ENCODE assay signal across 1 mouse cellular context in genomic region chr3:89107545-89107944, GRCm38 (mm10).
TF ChIP-seq lines count a peak whose summit lies in the region.

No protein-coding gene starts in this region.

TF ChIP-seq in MEL, 35 proteins besides CTCF, POLR2A, EP300 and RAD21:
- TF ChIP-seq ZKSCAN1 (IDR thresholded peaks at IDR 0.05; ENCODE audit: low read depth, low read length) (no peak), POLR2AphosphoS2 (IDR thresholded peaks at IDR 0.05; ENCODE audit: low read length) (no peak), JUND (IDR thresholded peaks at IDR 0.05; ENCODE audit: low read depth, low read length) (0 out of 2 replicates have a peak, but pooled peaks have one; percentile 42), BHLHE40 (IDR thresholded peaks at IDR 0.05; ENCODE audit: borderline replicate concordance, low read depth, low read length) (no peak), MAFK (IDR thresholded peaks at IDR 0.05; ENCODE audit: borderline replicate concordance, low read depth, low read length) (no peak), POLR2AphosphoS5 (IDR thresholded peaks at IDR 0.05; ENCODE audit: borderline replicate concordance, low read depth, low read length) (no peak), CHD1 (IDR thresholded peaks at IDR 0.05; ENCODE audit: low read depth, low read length) (no peak), HCFC1 (IDR thresholded peaks at IDR 0.05; ENCODE audit: low read depth, low read length) (peak; percentile 51), MAZ (IDR thresholded peaks at IDR 0.05; ENCODE audit: low read depth, low read length) (no peak), MAX (IDR thresholded peaks at IDR 0.05; ENCODE audit: low read length) (peak; percentile 26; the same call in 1 of the 2 replicates), NRF1 (IDR thresholded peaks at IDR 0.05; ENCODE audit: insufficient read depth, low read depth, low read length, poor library complexity, severe bottlenecking) (no peak), ELF1 (IDR thresholded peaks at IDR 0.05; ENCODE audit: low read depth, low read length) (0 out of 2 replicates have a peak, but pooled peaks have one; percentile 26), CHD2 (IDR thresholded peaks at IDR 0.05; ENCODE audit: low read length) (no peak), USF1 (IDR thresholded peaks at IDR 0.05; ENCODE audit: low read depth, low read length) (no peak), KAT2A (conservative IDR thresholded peaks at IDR 0.05; ENCODE audit: low read depth, low read length) (no peak; the same call in 1 of the 2 replicates), GABPA (IDR thresholded peaks at IDR 0.05; ENCODE audit: low read depth, low read length) (no peak), ZMIZ1 (IDR thresholded peaks at IDR 0.05; ENCODE audit: low read depth, low read length) (no peak), GATA1 (IDR thresholded peaks at IDR 0.05; ENCODE audit: low read depth, low read length) (peak; percentile 74), MYB (IDR thresholded peaks at IDR 0.05; ENCODE audit: low read depth, low read length) (no peak), MYC (IDR thresholded peaks at IDR 0.05; ENCODE audit: low read depth, low read length) (no peak), MEF2A (IDR thresholded peaks at IDR 0.05; ENCODE audit: extremely low read depth, insufficient replicate concordance, low read depth, low read length, poor library complexity, severe bottlenecking) (no peak), ETS1 (IDR thresholded peaks at IDR 0.05; ENCODE audit: low read depth, low read length) (peak; percentile 62; the same call in 1 of the 2 replicates), TBP (IDR thresholded peaks at IDR 0.05; ENCODE audit: low read depth, low read length) (no peak), E2F4 (IDR thresholded peaks at IDR 0.05; ENCODE audit: borderline replicate concordance, low read depth, low read length) (no peak), USF2 (IDR thresholded peaks at IDR 0.05; ENCODE audit: borderline replicate concordance in 1 of 2, insufficient read depth in 1 of 2, low read depth in 1 of 2, low read length in 2 of 2) (no peak), MXI1 (IDR thresholded peaks at IDR 0.05; ENCODE audit: low read depth, low read length) (no peak), ZC3H11A (IDR thresholded peaks at IDR 0.05; ENCODE audit: low read depth, low read length) (no peak), SIN3A (IDR thresholded peaks at IDR 0.05; ENCODE audit: low read length) (no peak; the same call in 1 of the 2 replicates), TCF12 (IDR thresholded peaks at IDR 0.05; ENCODE audit: low read depth, low read length) (peak; percentile 59; the same call in 1 of the 2 replicates), RCOR1 (IDR thresholded peaks at IDR 0.05; ENCODE audit: low read depth, low read length) (peak; percentile 70), NELFE (IDR thresholded peaks at IDR 0.05; ENCODE audit: low read depth, low read length) (no peak), UBTF (IDR thresholded peaks at IDR 0.05; ENCODE audit: borderline replicate concordance, insufficient read depth, low read depth, low read length) (no peak), SMC3 (IDR thresholded peaks at IDR 0.05; ENCODE audit: low read depth, low read length) (no peak), ZNF384 (IDR thresholded peaks at IDR 0.05; ENCODE audit: low read depth, low read length) (no peak), TAL1 (IDR thresholded peaks at IDR 0.05; ENCODE audit: low read length) (no peak)
TF ChIP-seq in MEL: peak in this region for 8.
